Mouse (Mus musculus) lung, embryonic 14.5 days (tissue): ENCODE data around the gene Hist2h2aa2. TPM values are rescaled to one million over a fixed set of nuclear protein-coding genes. Genes with fewer than 3 reads are reported as not detected.

Source experiments
- ATAC-seq: fragments of 200-750 bp; cut with Nextera tagmentation; 2 replicates; pipeline ENCODE4 v1.8.0; 2017; ENCODE audit warnings: mild to moderate bottlenecking, moderate TSS enrichment, moderate library complexity; ENCODE audit not compliant: insufficient read depth
- DNase-seq: peaks from one replicate; pipeline ENCODE4 v3.0.0-alpha.2; 2015
- H3K27ac ChIP-seq: fragments of 300-500 bp; sonication (generic); 2 replicates; pipeline ENCODE4 v1.5.1; 2014; ENCODE audit warnings: low read depth, mild to moderate bottlenecking, moderate library complexity
- H3K27me3 ChIP-seq: fragments of 300-500 bp; sonication (generic); 2 replicates; pipeline ENCODE4 v1.6.1; 2014; ENCODE audit warnings: low read length, control low read depth; ENCODE audit not compliant: insufficient read depth
- H3K36me3 ChIP-seq: fragments of 300-500 bp; sonication (generic); 2 replicates; pipeline ENCODE4 v1.6.1; 2014; ENCODE audit warnings: control low read depth; ENCODE audit not compliant: insufficient read depth
- H3K4me1 ChIP-seq: fragments of 300-500 bp; sonication (generic); 2 replicates; pipeline ENCODE4 v1.6.1; 2014; ENCODE audit warnings: antibody characterized with exemption, control low read depth; ENCODE audit not compliant: insufficient read depth
- H3K4me2 ChIP-seq: fragments of 300-500 bp; sonication (generic); 2 replicates; pipeline ENCODE4 v1.6.1; 2014; ENCODE audit warnings: mild to moderate bottlenecking
- H3K4me3 ChIP-seq: fragments of 300-500 bp; sonication (generic); 2 replicates; pipeline ENCODE4 v1.5.1; 2014; ENCODE audit warnings: low read depth, low read length
- H3K9ac ChIP-seq: fragments of 300-500 bp; sonication (generic); 2 replicates; pipeline ENCODE4 v1.6.1; 2014
- H3K9me3 ChIP-seq: fragments of 300-500 bp; sonication (generic); 2 replicates; pipeline ENCODE4 v1.6.1; 2016; ENCODE audit warnings: low read depth, low read length, control low read depth
- CTCF ChIP-seq: IDR thresholded peaks from 2 replicates; pipeline ENCODE4 v1.5.1; 2016; ENCODE audit warnings: antibody characterized with exemption, low read depth
- WGBS: fragments of 180-500 bp; shearing (Covaris S2); extraction: QIAGEN DNeasy Blood & Tissue Kit; methylation state at CpG from one replicate; pipeline ENCODE4 v1.1.7; 2014; 5-methylcytosine and 5-hydroxymethylcytosine counted together
- polyA plus RNA-seq: library from polyadenylated mRNA; unstranded; fragments of >200 nt; fragmentation: Nextera tagmentation; extraction: Ambion mirVana; gene quantifications from 2 replicates; pipeline ENCODE4 v1.2.1, GENCODE M21; 2014

The Hist2h2aa2 gene
- polyA plus RNA-seq, 1 experiment from 2014 or later: 55.6 TPM

- H3K27ac ChIP-seq: peak overlapping the region; percentile 88
- peak overlapping the region; percentile 45 for H3K4me3 ChIP-seq
- WGBS: under 1% methylated on average over 12 of the region's 12 CpGs
- peak overlapping the region; percentile 71 for H3K9ac ChIP-seq
- H3K36me3 ChIP-seq: no peaks in the 10 kb centered on the region
- H3K27me3 ChIP-seq: no peaks in the 10 kb centered on the region
- peak overlapping the region; percentile 89 for H3K4me2 ChIP-seq
- H3K4me1 ChIP-seq: 0 out of 2 replicates have a peak, but pooled peaks cover 2% of the 10 kb centered on the region
- ATAC-seq (no peak), DNase-seq (peak; percentile 66)
- TF ChIP-seq CTCF: no peak
- no peaks in the 10 kb centered on the region for H3K9me3 ChIP-seq
Measured at GRCm38 (mm10) chr3:96237904-96238511, 2.1 kb downstream of the Hist2h2aa2 start.

GRCm38 (mm10) chr3:96237335-96237903 lies 2.7 kb downstream of the Hist2h2aa2 start:
- Histone ChIP-seq H3K27me3 (no peaks in the 10 kb centered on the region), H3K9me3 (no peaks in the 10 kb centered on the region), H3K27ac (peak overlapping the region; percentile 88), H3K36me3 (no peaks in the 10 kb centered on the region), H3K9ac (peak overlapping the region; percentile 71), H3K4me3 (peak overlapping the region; percentile 45), H3K4me1 (0 out of 2 replicates have a peak, but pooled peaks cover 2% of the 10 kb centered on the region), H3K4me2 (peak overlapping the region; percentile 89)
- DNase-seq (peak; percentile 60), ATAC-seq (no peak)
- no peak for TF ChIP-seq CTCF
- 14% methylated on average over 7 of the region's 7 CpGs for WGBS

- Histone ChIP-seq H3K27ac (peak overlapping the region; percentile 88), H3K9ac (peak overlapping the region; percentile 71), H3K9me3 (no peaks in the 10 kb centered on the region), H3K4me2 (peak overlapping the region; percentile 89), H3K27me3 (no peaks in the 10 kb centered on the region), H3K4me1 (0 out of 2 replicates have a peak, but pooled peaks cover 2% of the 10 kb centered on the region), H3K4me3 (peak overlapping the region; percentile 45), H3K36me3 (no peaks in the 10 kb centered on the region)
- WGBS: 72% methylated on average over 4 of the region's 4 CpGs
- no peak for TF ChIP-seq CTCF
- no peak for ATAC-seq
- DNase-seq: peak; percentile 30
Measured at GRCm38 (mm10) chr3:96236834-96237334, 3.2 kb downstream of the Hist2h2aa2 start.

- no peak overlapping the region for H3K4me3 ChIP-seq
- H3K36me3 ChIP-seq: no peaks in the 10 kb centered on the region
- DNase-seq: no peak
- no peak for ATAC-seq
- H3K9me3 ChIP-seq: no peaks in the 10 kb centered on the region
- H3K9ac ChIP-seq: no peak overlapping the region
- H3K27ac ChIP-seq: no peak overlapping the region
- WGBS: 21% methylated on average over 3 of the region's 3 CpGs
- no peak for TF ChIP-seq CTCF
- no peak overlapping the region for H3K4me2 ChIP-seq
- H3K4me1 ChIP-seq: 0 out of 2 replicates have a peak, but pooled peaks cover 2% of the 10 kb centered on the region
- H3K27me3 ChIP-seq: no peaks in the 10 kb centered on the region
Measured at GRCm38 (mm10) chr3:96235836-96236235, 4.2 kb downstream of the Hist2h2aa2 start.

GRCm38 (mm10) chr3:96234914-96235313 lies 5.2 kb downstream of the Hist2h2aa2 start:
- Histone ChIP-seq H3K4me1 (0 out of 2 replicates have a peak, but pooled peaks cover 2% of the 10 kb centered on the region), H3K9me3 (no peaks in the 10 kb centered on the region), H3K9ac (no peak overlapping the region), H3K4me3 (no peak overlapping the region), H3K27ac (no peak overlapping the region), H3K36me3 (no peaks in the 10 kb centered on the region), H3K27me3 (no peaks in the 10 kb centered on the region), H3K4me2 (no peak overlapping the region)
- ATAC-seq (no peak), DNase-seq (no peak)
- TF ChIP-seq CTCF: no peak
- 94% methylated on average over 2 of the region's 2 CpGs for WGBS

GRCm38 (mm10) chr3:96231758-96232120 lies 8.3 kb downstream of the Hist2h2aa2 start:
- no peak for DNase-seq
- Histone ChIP-seq H3K36me3 (no peaks in the 10 kb centered on the region), H3K27me3 (no peaks in the 10 kb centered on the region), H3K9me3 (no peaks in the 10 kb centered on the region), H3K27ac (no peak overlapping the region), H3K4me2 (no peak overlapping the region), H3K4me3 (no peak overlapping the region), H3K4me1 (0 out of 2 replicates have a peak, but pooled peaks cover 3% of the 10 kb centered on the region), H3K9ac (no peak overlapping the region)
- no peak for ATAC-seq
- no peak for TF ChIP-seq CTCF
- 36% methylated on average over 2 of the region's 2 CpGs for WGBS
